Mouse (Mus musculus): Measurements from ENCODE around the gene Cbfb. TPM values are rescaled to one million over a fixed set of nuclear protein-coding genes. Genes with fewer than 3 reads are reported as not detected.

The Cbfb gene
- polyA plus RNA-seq, 1 experiment from 2014 or later: 59.6 TPM

- Histone ChIP-seq H3K4me1 (0 out of 2 replicates have a peak, but pooled peaks cover 5% of the 10 kb centered on the region), H3K36me3 (peaks cover 18% of the 10 kb centered on the region; the same call in 1 of the 2 replicates), H3K27ac (no peak overlapping the region), H3K27me3 (ENCODE audit: insufficient read depth, poor library complexity, severe bottlenecking) (no peaks in the 10 kb centered on the region), H3K4me3 (no peak overlapping the region), H3K9me3 (no peaks in the 10 kb centered on the region)
- no peak for DNase-seq (ENCODE audit: low spot score)
- 77% methylated on average over 1 of the region's 1 CpGs for WGBS
Measured at GRCm38 (mm10) chr8:105233126-105233935, 62.9 kb downstream of the Cbfb start.

GRCm38 (mm10) chr8:105235206-105235605 is 64.7 kb downstream of the Cbfb start:
- Histone ChIP-seq H3K4me3 (no peak overlapping the region), H3K27ac (no peak overlapping the region), H3K27me3 (ENCODE audit: insufficient read depth, poor library complexity, severe bottlenecking) (no peaks in the 10 kb centered on the region), H3K36me3 (peaks cover 32% of the 10 kb centered on the region), H3K4me1 (0 out of 2 replicates have a peak, but pooled peaks cover 5% of the 10 kb centered on the region), H3K9me3 (no peaks in the 10 kb centered on the region)
- DNase-seq (ENCODE audit: low spot score): no peak
- WGBS: 78% methylated on average over 1 of the region's 1 CpGs

DNA sequence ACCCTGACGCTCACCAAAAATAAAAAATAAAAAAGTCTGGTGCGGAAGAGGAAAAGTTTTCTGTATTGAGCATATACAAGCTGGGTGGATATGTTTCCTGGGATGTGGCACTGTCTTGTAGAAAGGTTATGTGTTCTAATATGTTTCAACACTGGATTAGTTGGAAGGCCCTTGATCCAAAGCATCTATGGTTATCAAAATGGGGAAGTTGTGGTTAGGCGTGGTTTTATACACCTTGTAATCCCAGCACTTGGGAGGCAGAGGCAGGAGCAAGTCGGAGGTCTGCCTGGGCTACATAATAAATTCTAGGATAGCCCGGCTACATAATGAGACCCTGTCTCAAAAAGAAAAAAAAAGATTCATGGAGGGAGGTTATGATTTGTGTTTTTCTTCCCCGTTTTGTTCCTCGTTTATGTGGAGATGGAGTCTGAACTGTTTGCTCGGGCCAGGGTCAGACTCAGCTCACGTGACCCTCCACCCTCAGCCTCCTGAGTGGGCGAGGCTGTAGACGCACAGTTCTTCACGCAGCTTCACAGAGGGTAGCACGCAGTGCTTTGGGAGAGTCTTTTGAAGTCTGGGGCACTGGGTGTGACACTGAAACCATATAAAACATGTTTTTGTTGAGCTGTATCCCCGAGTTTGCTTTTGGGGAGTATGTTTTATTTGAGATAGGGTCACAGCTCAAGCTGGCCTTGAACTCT is 67.1 kb downstream of the Cbfb start:
- 91% methylated on average over 14 of the region's 14 CpGs for WGBS
- Histone ChIP-seq H3K9me3 (no peaks in the 10 kb centered on the region), H3K27me3 (ENCODE audit: insufficient read depth, poor library complexity, severe bottlenecking) (no peaks in the 10 kb centered on the region), H3K36me3 (peaks cover 49% of the 10 kb centered on the region), H3K27ac (no peak overlapping the region), H3K4me3 (no peak overlapping the region), H3K4me1 (no peaks in the 10 kb centered on the region)
- DNase-seq (ENCODE audit: low spot score): no peak

DNA sequence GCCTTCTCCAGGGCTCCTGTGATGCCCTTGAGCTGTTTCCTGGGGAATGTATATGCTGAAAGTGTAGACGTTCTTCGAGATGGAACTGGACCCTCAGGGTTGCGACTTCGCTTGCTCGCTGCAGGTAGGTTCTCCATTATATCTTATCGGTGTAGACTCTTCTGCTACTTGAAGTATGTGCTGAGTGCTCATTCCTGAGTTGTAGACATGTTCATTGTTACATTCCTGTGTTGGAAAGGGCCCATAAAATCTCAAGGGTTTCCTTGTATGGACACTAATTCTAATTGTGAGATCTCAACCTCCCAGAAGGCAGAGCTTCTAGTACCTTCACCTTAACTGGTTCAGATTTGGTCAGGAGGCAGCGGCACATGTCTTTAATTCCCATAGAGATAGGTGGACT is 70.5 kb downstream of the Cbfb start:
- no peaks in the 10 kb centered on the region for H3K27me3 ChIP-seq (ENCODE audit: insufficient read depth, poor library complexity, severe bottlenecking)
- H3K4me3 ChIP-seq: no peak overlapping the region
- no peak for DNase-seq (ENCODE audit: low spot score)
- WGBS: 90% methylated on average over 7 of the region's 7 CpGs
- no peaks in the 10 kb centered on the region for H3K9me3 ChIP-seq
- H3K36me3 ChIP-seq: peaks cover 49% of the 10 kb centered on the region
- H3K4me1 ChIP-seq: no peaks in the 10 kb centered on the region
- H3K27ac ChIP-seq: no peak overlapping the region; the same call in 1 of the 2 replicates

- 90% methylated on average over 6 of the region's 6 CpGs for WGBS
- Histone ChIP-seq H3K4me1 (peaks cover 31% of the 10 kb centered on the region), H3K27me3 (ENCODE audit: insufficient read depth, poor library complexity, severe bottlenecking) (peaks cover 24% of the 10 kb centered on the region), H3K27ac (no peak overlapping the region), H3K4me3 (no peak overlapping the region), H3K9me3 (no peaks in the 10 kb centered on the region), H3K36me3 (peaks cover 63% of the 10 kb centered on the region)
- no peak for DNase-seq (ENCODE audit: low spot score)
Measured at GRCm38 (mm10) chr8:105251954-105252353, 81.5 kb downstream of the Cbfb start.

- WGBS: 63% methylated on average over 10 of the region's 10 CpGs
- Histone ChIP-seq H3K4me3 (no peak overlapping the region), H3K9me3 (no peaks in the 10 kb centered on the region), H3K27ac (no peak overlapping the region), H3K27me3 (ENCODE audit: insufficient read depth, poor library complexity, severe bottlenecking) (peaks cover 34% of the 10 kb centered on the region), H3K4me1 (peaks cover 31% of the 10 kb centered on the region), H3K36me3 (peaks cover 53% of the 10 kb centered on the region)
- DNase-seq (ENCODE audit: low spot score): no peak
Measured at GRCm38 (mm10) chr8:105252680-105253537, 82.4 kb downstream of the Cbfb start.

- Histone ChIP-seq H3K27me3 (ENCODE audit: insufficient read depth, poor library complexity, severe bottlenecking) (peaks cover 42% of the 10 kb centered on the region), H3K4me3 (peak overlapping the region; percentile 78), H3K9me3 (no peaks in the 10 kb centered on the region), H3K27ac (peak overlapping the region; percentile 89), H3K4me1 (peaks cover 37% of the 10 kb centered on the region), H3K36me3 (peaks cover 45% of the 10 kb centered on the region)
- DNase-seq (ENCODE audit: low spot score): no peak
- WGBS: 47% methylated on average over 20 of the region's 20 CpGs
Measured at GRCm38 (mm10) chr8:105253766-105254151, 83.3 kb downstream of the Cbfb start.

DNA sequence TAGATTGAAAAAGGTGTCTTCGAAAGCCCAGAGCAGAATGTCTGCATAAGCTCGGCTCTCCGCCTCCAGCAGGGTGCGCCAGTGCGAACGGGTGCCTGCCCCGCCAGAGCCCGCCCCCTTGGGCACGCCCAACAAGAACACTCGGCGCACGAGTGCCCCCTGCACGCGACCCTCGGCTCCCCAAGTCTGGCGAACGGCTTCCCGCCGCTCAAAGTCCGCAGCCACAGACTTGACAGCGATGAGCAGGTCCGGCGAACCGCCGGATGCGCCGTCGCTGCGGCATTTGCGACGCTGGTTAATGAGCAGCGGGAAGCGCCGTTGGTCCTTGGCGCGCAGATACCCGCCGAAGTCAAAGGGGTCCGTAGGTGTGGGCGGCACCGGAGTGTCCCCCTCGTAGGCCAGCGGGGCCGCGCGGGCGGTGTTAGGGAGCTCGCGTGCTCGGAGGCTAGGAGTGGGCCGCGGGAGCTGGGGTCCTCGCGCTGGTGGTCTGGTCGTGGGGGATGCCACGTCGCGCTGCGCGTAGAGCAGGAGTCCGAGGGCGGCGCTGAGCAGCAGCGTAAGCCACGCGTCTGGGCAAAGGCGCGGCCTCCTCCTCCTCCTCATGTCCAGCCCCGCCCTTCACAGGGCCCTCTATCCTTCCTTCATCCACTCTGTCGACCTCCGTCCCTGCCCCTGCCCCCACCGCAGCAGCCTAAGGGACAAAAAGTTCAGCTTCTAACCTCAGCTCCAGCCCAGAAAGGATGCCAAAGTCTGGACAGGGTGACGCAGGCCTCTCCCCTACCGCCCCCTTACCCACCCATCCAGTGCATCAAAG is 83.9 kb downstream of the Cbfb start:
- no peaks in the 10 kb centered on the region for H3K9me3 ChIP-seq
- under 1% methylated on average over 74 of the region's 74 CpGs for WGBS
- H3K27me3 ChIP-seq (ENCODE audit: insufficient read depth, poor library complexity, severe bottlenecking): peaks cover 48% of the 10 kb centered on the region
- peaks cover 43% of the 10 kb centered on the region for H3K4me1 ChIP-seq
- peak overlapping the region; percentile 89 for H3K27ac ChIP-seq
- peak overlapping the region; percentile 78 for H3K4me3 ChIP-seq
- DNase-seq (ENCODE audit: low spot score): peak; percentile 92
- H3K36me3 ChIP-seq: peaks cover 39% of the 10 kb centered on the region

DNA sequence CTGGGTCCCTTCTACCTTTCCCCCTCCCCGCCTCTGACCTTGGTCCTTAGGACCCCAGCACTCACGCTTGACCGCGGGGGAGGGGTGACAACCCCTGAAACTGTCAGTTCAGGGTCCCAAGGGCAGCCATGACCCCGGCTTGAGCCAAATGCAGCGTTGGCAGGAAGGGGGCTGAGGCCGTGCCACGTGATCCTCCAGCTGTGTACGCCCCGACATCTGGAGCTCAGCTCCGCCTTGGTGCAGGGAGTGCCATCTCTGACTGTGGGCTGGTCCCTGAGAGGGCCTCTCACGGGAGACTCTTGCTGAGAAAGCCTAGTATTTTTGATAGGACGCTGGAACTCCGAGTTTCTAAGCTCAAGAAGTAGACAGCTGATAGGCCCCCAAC is 84.5 kb downstream of the Cbfb start, which contains the start of gene B3gnt9:
TSS of gene B3gnt9 (minus strand) at position 188 of the 385 bp plus-strand sequence.
- peaks cover 49% of the 10 kb centered on the region for H3K4me1 ChIP-seq
- 2% methylated on average over 14 of the region's 14 CpGs for WGBS
- peak within 1 kb of the TSS; percentile 78 for H3K4me3 ChIP-seq
- H3K9me3 ChIP-seq: no peaks in the 10 kb centered on the region
- H3K27ac ChIP-seq: peak within 1 kb of the TSS; percentile 89
- H3K27me3 ChIP-seq (ENCODE audit: insufficient read depth, poor library complexity, severe bottlenecking): peaks cover 54% of the 10 kb centered on the region
- peak; percentile 90 for DNase-seq (ENCODE audit: low spot score)
- peaks cover 33% of the 10 kb centered on the region for H3K36me3 ChIP-seq

GRCm38 (mm10) chr8:105257318-105258114 is 87.0 kb downstream of the Cbfb start:
- no peaks in the 10 kb centered on the region for H3K9me3 ChIP-seq
- DNase-seq (ENCODE audit: low spot score): no peak
- H3K4me1 ChIP-seq: peaks cover 50% of the 10 kb centered on the region
- 56% methylated on average over 7 of the region's 7 CpGs for WGBS
- no peak overlapping the region for H3K27ac ChIP-seq
- H3K36me3 ChIP-seq: peaks cover 9% of the 10 kb centered on the region; the same call in 1 of the 2 replicates
- H3K27me3 ChIP-seq (ENCODE audit: insufficient read depth, poor library complexity, severe bottlenecking): peaks cover 80% of the 10 kb centered on the region
- H3K4me3 ChIP-seq: no peak overlapping the region

- H3K4me3 ChIP-seq: peak overlapping the region; percentile 62
- DNase-seq (ENCODE audit: low spot score): no peak
- H3K27ac ChIP-seq: peak overlapping the region; percentile 19; the same call in 1 of the 2 replicates
- peaks cover 95% of the 10 kb centered on the region for H3K27me3 ChIP-seq (ENCODE audit: insufficient read depth, poor library complexity, severe bottlenecking)
- no peaks in the 10 kb centered on the region for H3K9me3 ChIP-seq
- 2% methylated on average over 55 of the region's 55 CpGs for WGBS
- H3K4me1 ChIP-seq: peaks cover 38% of the 10 kb centered on the region
- H3K36me3 ChIP-seq: no peaks in the 10 kb centered on the region
Measured at GRCm38 (mm10) chr8:105258911-105259720, 88.6 kb downstream of the Cbfb start.
